Mouse (Mus musculus) heart, embryonic 11.5 days (tissue): ENCODE data around the gene Myl3. TPM values are rescaled to one million over a fixed set of nuclear protein-coding genes. Genes with fewer than 3 reads are reported as not detected.

Experiments
- ATAC-seq: fragments of 200-750 bp; cut with Nextera tagmentation; replicated peaks from 2 replicates; pipeline ENCODE4 v1.8.0; 2017; ENCODE audit warnings: moderate library complexity; ENCODE audit not compliant: insufficient number of reproducible peaks, low FRiP score, low TSS enrichment
- H3K27ac ChIP-seq: fragments of 300-500 bp; sonication (generic); 2 replicates; pipeline ENCODE4 v1.5.1; 2014; ENCODE audit warnings: mild to moderate bottlenecking, low read depth, low read length
- H3K27me3 ChIP-seq: fragments of 300-500 bp; sonication (generic); 2 replicates; pipeline ENCODE4 v1.6.1; 2014; ENCODE audit warnings: mild to moderate bottlenecking, low read length, mixed read lengths; ENCODE audit not compliant: control insufficient read depth, insufficient read depth
- H3K36me3 ChIP-seq: fragments of 300-500 bp; sonication (generic); 2 replicates; pipeline ENCODE4 v1.6.1; 2014; ENCODE audit warnings: mild to moderate bottlenecking, low read length, moderate library complexity, mixed read lengths; ENCODE audit not compliant: control insufficient read depth, insufficient read depth
- H3K4me1 ChIP-seq: fragments of 300-500 bp; sonication (generic); 2 replicates; pipeline ENCODE4 v1.6.1; 2014; ENCODE audit warnings: low read length; ENCODE audit not compliant: control insufficient read depth, insufficient read depth
- H3K4me2 ChIP-seq: fragments of 300-500 bp; sonication (generic); 2 replicates; pipeline ENCODE4 v1.6.1; 2014; ENCODE audit warnings: mild to moderate bottlenecking, moderate library complexity
- H3K4me3 ChIP-seq: fragments of 300-500 bp; sonication (generic); 2 replicates; pipeline ENCODE4 v1.5.1; 2014; ENCODE audit warnings: low read depth, low read length
- H3K9ac ChIP-seq: fragments of 300-500 bp; sonication (generic); 2 replicates; pipeline ENCODE4 v1.6.1; 2014; ENCODE audit warnings: mild to moderate bottlenecking, low read depth, low read length, moderate library complexity
- H3K9me3 ChIP-seq: fragments of 300-500 bp; sonication (generic); replicated peaks from 2 replicates; pipeline ENCODE4 v1.6.1; 2016; ENCODE audit warnings: low read length; ENCODE audit not compliant: control insufficient read depth
- WGBS: fragments of 180-500 bp; shearing (Covaris S2); extraction: QIAGEN DNeasy Blood & Tissue Kit; methylation state at CpG from one replicate; pipeline ENCODE4 v1.1.7; 2014; ENCODE audit not compliant: insufficient replicate concordance; 5-methylcytosine and 5-hydroxymethylcytosine counted together
- polyA plus RNA-seq: library from polyadenylated mRNA; unstranded; fragments of >200 nt; fragmentation: Nextera tagmentation; extraction: Ambion mirVana; gene quantifications from 2 replicates; pipeline ENCODE4 v1.2.1, GENCODE M21; 2014

The Myl3 gene
- polyA plus RNA-seq, 1 experiment from 2014 or later, result 3,236 TPM

GRCm38 (mm10) chr9:110758605-110759004 is 16.9 kb downstream of the Myl3 start:
- Histone ChIP-seq H3K36me3 (no peaks in the 10 kb centered on the region), H3K4me1 (peaks cover 16% of the 10 kb centered on the region), H3K4me3 (no peak overlapping the region), H3K27ac (no peak overlapping the region), H3K9me3 (no peaks in the 10 kb centered on the region), H3K9ac (no peak overlapping the region), H3K27me3 (no peaks in the 10 kb centered on the region), H3K4me2 (no peak overlapping the region)
- no peak for ATAC-seq
- 79% methylated on average over 8 of the region's 8 CpGs for WGBS

- Histone ChIP-seq H3K36me3 (no peaks in the 10 kb centered on the region), H3K9ac (no peak overlapping the region), H3K4me3 (no peak overlapping the region), H3K4me1 (peaks cover 13% of the 10 kb centered on the region), H3K4me2 (no peak overlapping the region), H3K27me3 (no peaks in the 10 kb centered on the region), H3K27ac (no peak overlapping the region), H3K9me3 (no peaks in the 10 kb centered on the region)
- WGBS, result 54% methylated on average over 2 of the region's 2 CpGs
- ATAC-seq, result no peak
Measured at GRCm38 (mm10) chr9:110759265-110759664, 17.6 kb downstream of the Myl3 start.

GRCm38 (mm10) chr9:110760886-110761285 is 19.2 kb downstream of the Myl3 start:
- WGBS, result 84% methylated on average over 8 of the region's 8 CpGs
- ATAC-seq, result no peak

GRCm38 (mm10) chr9:110762763-110763162 is 21.1 kb downstream of the Myl3 start:
- no peaks in the 10 kb centered on the region for H3K27me3 ChIP-seq
- peak overlapping the region; percentile 63 for H3K4me3 ChIP-seq
- 69% methylated on average over 10 of the region's 10 CpGs for WGBS
- peak overlapping the region; percentile 59 for H3K4me2 ChIP-seq
- H3K4me1 ChIP-seq, result peaks cover 21% of the 10 kb centered on the region
- peak overlapping the region; percentile 65 for H3K9ac ChIP-seq
- H3K36me3 ChIP-seq, result 0 out of 2 replicates have a peak, but pooled peaks cover 3% of the 10 kb centered on the region
- ATAC-seq, result no peak
- H3K27ac ChIP-seq, result peak overlapping the region; percentile 78
- no peaks in the 10 kb centered on the region for H3K9me3 ChIP-seq

More at GRCm38 (mm10) chr9:110760886-110761285, 19.2 kb downstream of the Myl3 start:
- Histone ChIP-seq H3K27me3 (no peaks in the 10 kb centered on the region), H3K36me3 (no peaks in the 10 kb centered on the region), H3K9ac (no peak overlapping the region), H3K27ac (no peak overlapping the region), H3K4me1 (peaks cover 16% of the 10 kb centered on the region), H3K4me3 (no peak overlapping the region), H3K9me3 (no peaks in the 10 kb centered on the region), H3K4me2 (no peak overlapping the region)

- H3K4me2 ChIP-seq, result peak overlapping the region; percentile 59
- H3K27me3 ChIP-seq, result no peaks in the 10 kb centered on the region
- peak overlapping the region; percentile 63 for H3K4me3 ChIP-seq
- 0 out of 2 replicates have a peak, but pooled peaks cover 3% of the 10 kb centered on the region for H3K36me3 ChIP-seq
- 43% methylated on average over 2 of the region's 2 CpGs for WGBS
- H3K4me1 ChIP-seq, result peaks cover 21% of the 10 kb centered on the region
- ATAC-seq, result peak; percentile 62
- H3K9me3 ChIP-seq, result no peaks in the 10 kb centered on the region
- H3K27ac ChIP-seq, result peak overlapping the region; percentile 95
- H3K9ac ChIP-seq, result peak overlapping the region; percentile 96
Measured at GRCm38 (mm10) chr9:110763405-110763804, 21.7 kb downstream of the Myl3 start.

- H3K27me3 ChIP-seq, result no peaks in the 10 kb centered on the region
- WGBS, result 89% methylated on average over 10 of the region's 10 CpGs
- 0 out of 2 replicates have a peak, but pooled peaks cover 9% of the 10 kb centered on the region for H3K4me1 ChIP-seq
- no peak for ATAC-seq
- H3K4me3 ChIP-seq, result no peak overlapping the region
- no peak overlapping the region for H3K9ac ChIP-seq
- no peak overlapping the region for H3K4me2 ChIP-seq
- H3K27ac ChIP-seq, result no peak overlapping the region
- H3K36me3 ChIP-seq, result 0 out of 2 replicates have a peak, but pooled peaks cover 6% of the 10 kb centered on the region
- no peaks in the 10 kb centered on the region for H3K9me3 ChIP-seq
Measured at GRCm38 (mm10) chr9:110772336-110772735, 30.7 kb downstream of the Myl3 start.

GRCm38 (mm10) chr9:110774403-110775268 is 33.0 kb downstream of the Myl3 start:
- no peak overlapping the region for H3K27ac ChIP-seq
- 0 out of 2 replicates have a peak, but pooled peaks cover 9% of the 10 kb centered on the region for H3K4me1 ChIP-seq
- no peak overlapping the region for H3K4me3 ChIP-seq
- H3K4me2 ChIP-seq, result no peak overlapping the region
- WGBS, result 64% methylated on average over 15 of the region's 15 CpGs
- no peak for ATAC-seq
- 0 out of 2 replicates have a peak overlapping the region, but pooled peaks have one; percentile 5 for H3K9ac ChIP-seq
- no peaks in the 10 kb centered on the region for H3K9me3 ChIP-seq
- H3K27me3 ChIP-seq, result no peaks in the 10 kb centered on the region
- 0 out of 2 replicates have a peak, but pooled peaks cover 6% of the 10 kb centered on the region for H3K36me3 ChIP-seq

GRCm38 (mm10) chr9:110775269-110776022 is 33.8 kb downstream of the Myl3 start:
- WGBS, result 70% methylated on average over 10 of the region's 10 CpGs
- Histone ChIP-seq H3K27me3 (no peaks in the 10 kb centered on the region), H3K27ac (no peak overlapping the region), H3K9ac (no peak overlapping the region), H3K36me3 (no peaks in the 10 kb centered on the region), H3K4me1 (peaks cover 10% of the 10 kb centered on the region), H3K4me2 (no peak overlapping the region), H3K9me3 (no peaks in the 10 kb centered on the region), H3K4me3 (no peak overlapping the region)
- ATAC-seq, result no peak
